Mouse (Mus musculus) forebrain, embryonic 11.5 days (tissue): ENCODE results near the gene Cluh. TPM values are rescaled to one million over a fixed set of nuclear protein-coding genes. Genes with fewer than 3 reads are reported as not detected.

Experiments used
- ATAC-seq: fragments of 200-750 bp; cut with Nextera tagmentation; replicated peaks from 2 replicates; pipeline ENCODE4 v1.8.0; 2017; ENCODE audit warnings: moderate TSS enrichment; ENCODE audit not compliant: low FRiP score
- DNase-seq: peaks from one replicate; pipeline ENCODE4 v3.0.0-alpha.2; 2017; ENCODE audit warnings: low spot score
- H3K27ac ChIP-seq: fragments of 300-500 bp; sonication (generic); 2 replicates; pipeline ENCODE4 v1.5.1; 2014; ENCODE audit warnings: low read depth, low read length
- H3K27me3 ChIP-seq: fragments of 300-500 bp; sonication (generic); 2 replicates; pipeline ENCODE4 v1.6.1; 2014; ENCODE audit warnings: mild to moderate bottlenecking, low read length, mixed read lengths; ENCODE audit not compliant: control insufficient read depth, insufficient read depth
- H3K36me3 ChIP-seq: fragments of 300-500 bp; sonication (generic); 2 replicates; pipeline ENCODE4 v1.6.1; 2014; ENCODE audit warnings: mild to moderate bottlenecking, low read length, moderate library complexity, mixed read lengths; ENCODE audit not compliant: control insufficient read depth, insufficient read depth
- H3K4me1 ChIP-seq: fragments of 300-500 bp; sonication (generic); replicated peaks from 2 replicates; pipeline ENCODE4 v1.6.1; 2014; ENCODE audit warnings: low read length, mixed read lengths; ENCODE audit not compliant: control insufficient read depth, insufficient read depth
- H3K4me2 ChIP-seq: fragments of 300-500 bp; sonication (generic); 2 replicates; pipeline ENCODE4 v1.6.1; 2014; ENCODE audit warnings: low read depth, mild to moderate bottlenecking, low read length, moderate library complexity, mixed read lengths; ENCODE audit not compliant: severe bottlenecking
- H3K4me3 ChIP-seq: fragments of 300-500 bp; sonication (generic); 2 replicates; pipeline ENCODE4 v1.5.1; 2014; ENCODE audit warnings: low read depth, low read length
- H3K9ac ChIP-seq: fragments of 300-500 bp; sonication (generic); 2 replicates; pipeline ENCODE4 v1.6.1; 2014; ENCODE audit warnings: low read length
- H3K9me3 ChIP-seq: fragments of 300-500 bp; sonication (generic); 2 replicates; pipeline ENCODE4 v1.6.1; 2016; ENCODE audit warnings: low read length, mixed read lengths; ENCODE audit not compliant: control insufficient read depth
- WGBS: fragments of 180-500 bp; shearing (Covaris S2); extraction: QIAGEN DNeasy Blood & Tissue Kit; methylation state at CpG from one replicate; pipeline ENCODE4 v1.1.7; 2014; 5-methylcytosine and 5-hydroxymethylcytosine counted together
- polyA plus RNA-seq: library from polyadenylated mRNA; unstranded; fragments of >200 nt; fragmentation: Nextera tagmentation; extraction: Ambion mirVana; gene quantifications from 2 replicates; pipeline ENCODE4 v1.2.1, GENCODE M21; 2014

Cluh gene
- polyA plus RNA-seq, 1 experiment from 2014 or later: 21.9 TPM

GRCm38 (mm10) chr11:74637971-74638790 is 11.1 kb upstream of the Cluh start:
- Histone ChIP-seq H3K4me3 (peak overlapping the region; percentile 62), H3K36me3 (no peaks in the 10 kb centered on the region), H3K9me3 (no peaks in the 10 kb centered on the region), H3K4me2 (peak overlapping the region; percentile 97), H3K27me3 (0 out of 2 replicates have a peak, but pooled peaks cover 2% of the 10 kb centered on the region), H3K9ac (peak overlapping the region; percentile 87), H3K27ac (peak overlapping the region; percentile 57), H3K4me1 (peaks cover 4% of the 10 kb centered on the region; the same call in 1 of the 2 replicates)
- peak; percentile 85 for DNase-seq
- under 1% methylated on average over 84 of the region's 86 CpGs for WGBS
- ATAC-seq: peak; percentile 87

- peak; percentile 37 for ATAC-seq
- no peak for DNase-seq
- peak overlapping the region; percentile 87 for H3K9ac ChIP-seq
- no peaks in the 10 kb centered on the region for H3K36me3 ChIP-seq
- H3K4me1 ChIP-seq: peaks cover 4% of the 10 kb centered on the region; the same call in 1 of the 2 replicates
- H3K4me3 ChIP-seq: peak overlapping the region; percentile 62
- no peak overlapping the region; the same call in 1 of the 2 replicates for H3K27ac ChIP-seq
- WGBS: 7% methylated on average over 9 of the region's 9 CpGs
- H3K27me3 ChIP-seq: 0 out of 2 replicates have a peak, but pooled peaks cover 2% of the 10 kb centered on the region
- peak overlapping the region; percentile 97 for H3K4me2 ChIP-seq
- no peaks in the 10 kb centered on the region for H3K9me3 ChIP-seq
These were observed 10.4 kb upstream of the Cluh start for GRCm38 (mm10) chr11:74638791-74639411.

DNA sequence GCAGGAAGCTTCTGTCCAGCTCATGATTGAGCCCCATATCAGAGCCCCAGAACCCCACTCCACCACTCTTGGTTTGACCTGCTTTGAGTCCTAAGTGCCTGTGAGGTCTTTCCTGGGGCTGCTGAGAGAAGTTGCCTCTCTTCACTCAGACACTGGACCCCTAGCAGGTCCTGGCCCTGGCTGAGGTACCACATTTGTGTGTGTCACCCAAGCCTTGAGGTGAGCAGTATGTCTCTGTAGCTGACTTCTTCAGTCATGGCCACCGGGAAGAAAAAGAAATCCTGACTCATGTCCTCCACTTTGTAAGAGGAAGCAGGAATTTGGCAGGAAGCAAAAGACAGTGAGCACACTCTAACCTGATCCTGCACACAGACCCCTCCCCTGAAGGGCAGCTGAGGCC is 9.7 kb upstream of the Cluh start:
- Histone ChIP-seq H3K9ac (no peak overlapping the region), H3K36me3 (no peaks in the 10 kb centered on the region), H3K27ac (no peak overlapping the region), H3K27me3 (0 out of 2 replicates have a peak, but pooled peaks cover 2% of the 10 kb centered on the region), H3K4me3 (no peak overlapping the region), H3K4me1 (peaks cover 4% of the 10 kb centered on the region; the same call in 1 of the 2 replicates), H3K4me2 (no peak overlapping the region), H3K9me3 (no peaks in the 10 kb centered on the region)
- WGBS: 67% methylated on average over 1 of the region's 1 CpGs
- DNase-seq: no peak
- no peak for ATAC-seq

- 79% methylated on average over 1 of the region's 1 CpGs for WGBS
- no peak for ATAC-seq
- Histone ChIP-seq H3K4me2 (no peak overlapping the region), H3K9me3 (no peaks in the 10 kb centered on the region), H3K36me3 (no peaks in the 10 kb centered on the region), H3K27me3 (no peaks in the 10 kb centered on the region), H3K9ac (no peak overlapping the region), H3K27ac (no peak overlapping the region), H3K4me1 (peaks cover 11% of the 10 kb centered on the region; the same call in 1 of the 2 replicates), H3K4me3 (no peak overlapping the region)
- no peak for DNase-seq
These were observed 1.3 kb upstream of the Cluh start for GRCm38 (mm10) chr11:74647966-74648365.

GRCm38 (mm10) chr11:74648676-74649075 is 619 bp upstream of the Cluh start:
- peaks cover 11% of the 10 kb centered on the region; the same call in 1 of the 2 replicates for H3K4me1 ChIP-seq
- peak overlapping the region; percentile 79 for H3K9ac ChIP-seq
- peak; percentile 23; the same call in 1 of the 2 replicates for ATAC-seq
- WGBS: 0% methylated on average over 1 of the region's 1 CpGs
- no peak for DNase-seq
- H3K27ac ChIP-seq: peak overlapping the region; percentile 8
- H3K36me3 ChIP-seq: no peaks in the 10 kb centered on the region
- H3K9me3 ChIP-seq: no peaks in the 10 kb centered on the region
- H3K4me3 ChIP-seq: peak overlapping the region; percentile 95
- H3K27me3 ChIP-seq: no peaks in the 10 kb centered on the region
- H3K4me2 ChIP-seq: peak overlapping the region; percentile 94

DNA sequence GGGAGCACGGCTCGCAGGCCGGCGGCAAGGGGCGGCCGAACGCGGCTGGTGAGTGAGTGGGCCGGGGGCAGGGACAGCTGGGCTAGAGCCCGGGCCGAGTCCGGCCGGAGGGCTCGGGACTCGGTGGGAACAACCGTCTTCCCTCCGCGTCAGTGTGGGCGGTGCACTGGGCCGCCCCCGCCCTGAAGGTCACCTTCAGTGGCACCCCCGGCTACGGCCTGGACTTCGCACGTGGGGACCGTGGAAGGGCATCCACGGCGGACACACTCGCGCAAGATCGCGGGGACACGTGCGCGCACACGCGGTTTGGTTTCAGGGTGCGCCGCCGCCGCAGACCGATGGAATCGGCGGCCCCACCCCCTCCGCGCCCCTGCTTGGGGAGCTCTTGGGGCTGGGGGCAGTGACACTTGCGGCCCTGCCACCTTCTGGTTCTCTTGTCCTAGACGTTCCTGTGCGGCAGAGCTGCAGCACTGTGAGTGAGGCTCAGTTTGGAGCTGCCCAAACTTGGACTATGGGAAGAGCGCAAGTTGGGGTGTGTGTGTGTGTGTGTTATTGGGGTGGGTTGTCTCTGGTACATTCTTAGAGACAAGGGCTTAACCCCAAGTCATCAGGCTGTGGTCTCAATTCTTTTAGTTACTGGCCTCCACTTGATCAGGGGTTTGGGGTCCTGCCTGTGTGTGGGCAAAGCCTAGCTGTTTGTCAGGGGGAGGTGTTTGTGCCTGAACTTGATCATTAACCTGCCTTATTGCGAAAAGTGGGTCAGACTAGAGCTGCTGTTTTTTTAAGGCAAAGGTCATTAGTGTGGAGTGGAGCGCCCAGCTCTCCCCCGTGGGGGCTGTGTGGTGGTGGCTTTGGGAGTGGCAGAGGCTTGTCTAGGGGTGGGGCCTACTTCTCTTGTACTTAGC is 604 bp downstream of the Cluh start:
- H3K36me3 ChIP-seq: no peaks in the 10 kb centered on the region
- WGBS: 2% methylated on average over 53 of the region's 53 CpGs
- peak overlapping the region; percentile 94 for H3K4me2 ChIP-seq
- H3K27me3 ChIP-seq: no peaks in the 10 kb centered on the region
- H3K9ac ChIP-seq: peak overlapping the region; percentile 79
- H3K4me1 ChIP-seq: peaks cover 11% of the 10 kb centered on the region; the same call in 1 of the 2 replicates
- ATAC-seq (peak; percentile 61), DNase-seq (peak; percentile 64)
- H3K27ac ChIP-seq: peak overlapping the region; percentile 7; the same call in 1 of the 2 replicates
- no peaks in the 10 kb centered on the region for H3K9me3 ChIP-seq
- peak overlapping the region; percentile 95 for H3K4me3 ChIP-seq

GRCm38 (mm10) chr11:74650576-74651100 is 1.3 kb downstream of the Cluh start:
- Histone ChIP-seq H3K27me3 (no peaks in the 10 kb centered on the region), H3K27ac (no peak overlapping the region), H3K36me3 (no peaks in the 10 kb centered on the region), H3K4me1 (peaks cover 11% of the 10 kb centered on the region; the same call in 1 of the 2 replicates), H3K9ac (no peak overlapping the region; the same call in 1 of the 2 replicates), H3K4me2 (peak overlapping the region; percentile 94), H3K9me3 (no peaks in the 10 kb centered on the region), H3K4me3 (peak overlapping the region; percentile 95)
- 67% methylated on average over 4 of the region's 4 CpGs for WGBS
- DNase-seq (no peak), ATAC-seq (no peak)
